Mouse (Mus musculus): ENCODE measurements around the gene Btnl1. TPM values are rescaled to one million over a fixed set of nuclear protein-coding genes. Genes with fewer than 3 reads are reported as not detected.

Btnl1 gene
- polyA plus RNA-seq, 1 experiment: not detected

DNA sequence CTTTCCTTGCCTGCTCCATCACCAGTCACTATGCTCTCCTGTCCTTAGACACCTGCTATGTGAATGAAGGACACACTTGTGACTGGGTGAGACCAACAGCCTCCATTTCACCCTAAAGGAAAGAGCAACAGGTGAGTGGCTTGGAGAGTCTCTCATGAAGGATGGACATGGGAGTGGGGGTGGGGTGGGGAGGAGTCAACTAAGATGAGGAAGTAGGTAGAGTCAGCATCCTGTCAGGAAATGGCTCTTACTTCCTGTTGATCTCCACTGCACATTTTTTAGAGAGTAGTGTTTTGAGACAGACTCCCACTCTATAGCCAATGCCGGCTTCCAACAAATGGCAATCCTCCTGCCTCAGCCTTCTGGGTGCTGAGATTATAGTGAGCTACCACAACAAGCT lies 22.0 kb upstream of the Btnl1 start:
- H3K4me1 ChIP-seq (ENCODE audit: control insufficient read depth, insufficient read depth, low read length): no peaks in the 10 kb centered on the region

DNA sequence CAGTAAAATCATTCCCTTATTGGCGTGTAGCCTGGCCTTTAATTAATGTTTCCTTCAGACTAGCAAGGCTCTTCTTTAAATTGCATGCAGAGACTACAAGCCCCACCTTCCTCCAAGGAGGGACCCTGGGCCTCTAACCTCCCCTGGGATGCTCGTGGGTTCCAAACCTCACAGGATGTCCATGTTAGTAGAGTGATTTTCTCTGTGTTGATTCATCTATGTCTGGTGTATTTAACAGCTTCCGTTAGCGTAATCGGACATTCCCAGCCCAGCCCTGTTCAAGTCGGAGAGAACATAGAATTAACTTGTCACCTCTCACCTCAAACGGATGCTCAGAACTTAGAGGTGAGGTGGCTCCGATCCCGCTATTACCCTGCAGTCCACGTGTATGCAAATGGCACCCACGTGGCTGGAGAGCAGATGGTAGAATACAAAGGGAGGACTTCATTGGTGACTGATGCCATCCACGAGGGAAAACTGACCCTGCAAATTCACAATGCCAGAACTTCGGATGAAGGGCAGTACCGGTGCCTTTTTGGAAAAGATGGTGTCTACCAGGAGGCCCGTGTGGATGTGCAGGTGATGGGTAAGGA lies 13.9 kb upstream of the Btnl1 start:
- no peak for TF ChIP-seq POLR2A (IDR thresholded peaks at IDR 0.05; ENCODE audit: low read depth, low read length)
- TF ChIP-seq CTCF (IDR thresholded peaks at IDR 0.05; ENCODE audit: borderline replicate concordance, insufficient read depth, low read length): no peak
- H3K4me3 ChIP-seq (ENCODE audit: insufficient read depth, low read length): no peak overlapping the region

More for the DNA sequence above, 22.0 kb upstream of the Btnl1 start:
- Histone ChIP-seq H3K27ac (ENCODE audit: insufficient read depth, low read length) (no peak overlapping the region), H3K4me3 (ENCODE audit: insufficient read depth, low read length) (no peak overlapping the region)
- TF ChIP-seq CTCF (IDR thresholded peaks at IDR 0.05; ENCODE audit: borderline replicate concordance, insufficient read depth, low read length) (no peak), POLR2A (IDR thresholded peaks at IDR 0.05; ENCODE audit: low read depth, low read length) (no peak)

DNA sequence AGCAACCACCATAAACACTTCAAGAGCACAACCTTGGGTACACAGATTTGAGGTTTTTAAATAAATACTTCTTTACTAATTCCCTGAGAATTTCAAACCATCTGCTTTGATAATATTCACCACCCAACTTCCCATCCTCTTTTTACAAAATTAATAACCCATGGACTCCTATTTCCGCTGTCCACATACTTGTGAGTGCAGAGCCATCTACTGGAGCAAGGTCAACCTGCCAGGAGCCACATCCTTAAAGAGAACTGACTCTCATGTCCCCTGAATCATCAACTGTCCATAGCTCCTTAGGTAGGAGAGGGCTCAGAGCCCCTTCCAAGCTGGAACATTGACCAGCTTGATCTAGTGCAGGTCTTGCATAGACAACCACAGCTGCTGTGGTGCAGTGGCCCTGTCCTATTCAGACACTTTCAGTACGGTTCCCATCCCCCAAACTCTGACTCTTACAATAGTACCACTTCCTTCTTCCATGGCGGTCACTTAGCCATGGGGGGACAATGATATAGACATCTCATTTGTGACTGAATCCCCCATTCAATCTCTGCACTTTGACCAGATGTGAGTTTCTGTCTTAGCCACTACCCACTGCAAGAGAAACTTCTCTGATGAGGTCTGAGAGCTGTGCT lies 13.1 kb upstream of the Btnl1 start:
- Histone ChIP-seq H3K4me3 (ENCODE audit: insufficient read depth, low read length) (no peak overlapping the region), H3K27ac (ENCODE audit: insufficient read depth, low read length) (no peak overlapping the region), H3K4me1 (ENCODE audit: control insufficient read depth, insufficient read depth, low read length) (no peaks in the 10 kb centered on the region)
- no peak for TF ChIP-seq CTCF (IDR thresholded peaks at IDR 0.05; ENCODE audit: borderline replicate concordance, insufficient read depth, low read length)
- TF ChIP-seq POLR2A (IDR thresholded peaks at IDR 0.05; ENCODE audit: low read depth, low read length): no peak

More for the DNA sequence above, 13.9 kb upstream of the Btnl1 start:
- no peak overlapping the region for H3K27ac ChIP-seq (ENCODE audit: insufficient read depth, low read length)
- no peaks in the 10 kb centered on the region for H3K4me1 ChIP-seq (ENCODE audit: control insufficient read depth, insufficient read depth, low read length)

DNA sequence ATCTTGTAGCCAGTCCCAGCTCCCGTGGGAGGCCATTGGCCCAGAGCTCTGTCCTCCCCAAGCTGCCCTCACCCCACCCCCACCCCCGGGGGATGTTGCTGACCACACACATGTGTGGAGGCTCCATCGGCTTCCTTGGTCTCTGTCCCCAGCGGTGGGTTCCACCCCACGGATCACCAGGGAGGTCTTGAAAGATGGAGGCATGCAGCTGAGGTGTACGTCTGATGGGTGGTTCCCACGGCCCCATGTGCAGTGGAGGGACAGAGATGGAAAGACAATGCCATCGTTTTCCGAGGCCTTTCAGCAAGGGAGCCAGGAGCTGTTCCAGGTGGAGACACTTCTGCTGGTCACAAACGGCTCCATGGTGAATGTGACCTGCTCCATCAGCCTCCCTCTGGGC lies 11.9 kb upstream of the Btnl1 start:
- TF ChIP-seq CTCF (IDR thresholded peaks at IDR 0.05; ENCODE audit: borderline replicate concordance, insufficient read depth, low read length): no peak
- TF ChIP-seq POLR2A (IDR thresholded peaks at IDR 0.05; ENCODE audit: low read depth, low read length): no peak
- H3K27ac ChIP-seq (ENCODE audit: insufficient read depth, low read length): no peak overlapping the region
- H3K4me3 ChIP-seq (ENCODE audit: insufficient read depth, low read length): no peak overlapping the region
- no peaks in the 10 kb centered on the region for H3K4me1 ChIP-seq (ENCODE audit: control insufficient read depth, insufficient read depth, low read length)

DNA sequence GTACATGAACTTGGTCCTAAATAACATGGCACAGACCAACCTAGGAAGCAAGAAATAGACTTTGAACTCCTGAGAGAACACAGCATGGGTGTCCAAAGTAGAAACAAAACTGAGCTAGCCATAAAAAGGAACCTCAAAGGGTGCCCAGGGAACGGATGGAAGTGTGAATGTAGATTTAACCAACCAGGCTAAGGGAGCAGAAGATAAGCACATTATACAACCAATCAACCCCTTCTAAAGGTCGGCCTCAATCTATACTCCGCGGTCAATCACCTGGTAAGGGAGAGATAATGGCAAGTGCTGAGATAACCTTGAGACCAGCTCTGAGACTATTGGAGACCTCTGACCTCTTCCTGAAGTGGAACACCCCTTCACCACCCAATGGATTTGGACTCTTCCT lies 6.4 kb upstream of the Btnl1 start:
- no peak for TF ChIP-seq CTCF (IDR thresholded peaks at IDR 0.05; ENCODE audit: borderline replicate concordance, insufficient read depth, low read length)
- TF ChIP-seq POLR2A (IDR thresholded peaks at IDR 0.05; ENCODE audit: low read depth, low read length): no peak
- no peak overlapping the region for H3K4me3 ChIP-seq (ENCODE audit: insufficient read depth, low read length)
- no peaks in the 10 kb centered on the region for H3K4me1 ChIP-seq (ENCODE audit: control insufficient read depth, insufficient read depth, low read length)
- no peak overlapping the region for H3K27ac ChIP-seq (ENCODE audit: insufficient read depth, low read length)

DNA sequence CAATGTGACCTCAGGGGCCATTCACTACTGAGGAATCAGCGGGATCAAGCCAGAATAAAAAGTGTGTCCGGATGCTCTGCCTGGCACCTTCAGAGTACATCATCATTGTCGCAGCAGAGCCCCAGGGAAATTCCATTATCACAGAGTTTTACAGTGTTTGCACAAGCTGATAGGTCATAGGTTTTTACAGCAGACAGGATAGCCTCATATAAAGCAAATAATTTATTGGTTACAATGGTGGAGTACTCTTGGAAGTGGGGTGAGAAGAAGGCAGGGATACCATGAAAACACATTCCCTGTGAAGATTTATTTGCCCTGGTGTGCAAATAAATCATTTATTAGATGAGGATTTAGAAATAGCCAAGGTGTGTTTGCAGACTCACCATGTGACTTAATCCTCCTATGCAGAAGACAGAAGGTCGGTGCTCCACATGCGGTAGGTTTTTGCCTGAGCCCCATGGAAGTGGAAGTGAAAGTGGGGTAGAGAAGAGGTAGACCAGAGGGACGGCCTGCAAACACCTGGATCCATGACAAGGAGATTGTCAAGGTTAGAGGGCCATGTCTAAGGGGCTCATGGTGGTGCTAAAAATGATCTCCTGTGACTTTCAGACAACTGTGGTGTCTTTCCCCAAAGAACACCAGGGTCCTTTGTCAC lies 3.8 kb upstream of the Btnl1 start:
- H3K27ac ChIP-seq (ENCODE audit: insufficient read depth, low read length): no peak overlapping the region
- no peaks in the 10 kb centered on the region for H3K4me1 ChIP-seq (ENCODE audit: control insufficient read depth, insufficient read depth, low read length)
- no peak overlapping the region for H3K4me3 ChIP-seq (ENCODE audit: insufficient read depth, low read length)
- TF ChIP-seq CTCF (IDR thresholded peaks at IDR 0.05; ENCODE audit: borderline replicate concordance, insufficient read depth, low read length) (no peak), POLR2A (IDR thresholded peaks at IDR 0.05; ENCODE audit: low read depth, low read length) (no peak)

DNA sequence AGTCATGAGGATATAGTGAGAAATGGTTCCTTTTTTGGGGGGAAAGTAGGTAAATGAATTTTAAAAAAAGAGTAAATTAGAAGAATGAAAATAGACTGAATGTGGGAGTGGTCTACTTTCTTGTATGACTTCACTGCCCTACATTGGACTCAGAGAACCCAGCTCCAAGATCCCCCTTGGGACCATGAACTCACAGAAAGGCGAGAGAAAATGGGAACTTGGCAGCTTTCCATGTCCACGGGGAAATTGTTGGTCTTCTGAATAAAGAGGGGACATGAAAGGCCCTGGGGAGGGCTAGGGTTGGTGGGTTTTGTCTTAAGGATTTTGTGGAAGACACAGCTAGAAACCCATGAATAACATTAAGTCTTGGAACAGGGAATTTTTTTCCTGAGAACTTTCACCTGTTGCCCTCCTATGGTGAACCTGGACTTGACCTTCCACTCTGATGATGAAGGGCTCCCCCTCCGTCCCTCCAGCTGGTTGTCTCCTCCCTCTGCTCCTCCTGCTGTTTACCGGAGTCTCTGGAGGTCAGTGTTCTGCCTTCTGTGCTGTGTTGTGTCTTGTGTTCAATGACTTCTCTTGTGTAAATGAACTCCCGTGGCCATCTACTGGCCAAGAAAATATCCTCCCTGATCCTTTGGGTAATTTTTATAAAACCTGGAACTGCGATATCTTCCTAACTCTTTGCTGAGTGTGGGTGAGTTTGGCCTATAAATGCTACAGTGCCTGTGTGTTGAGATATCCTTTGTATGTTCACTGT lies 698 bp downstream of the Btnl1 start:
- no peak overlapping the region for H3K4me3 ChIP-seq (ENCODE audit: insufficient read depth, low read length)
- no peaks in the 10 kb centered on the region for H3K4me1 ChIP-seq (ENCODE audit: control insufficient read depth, insufficient read depth, low read length)
- no peak overlapping the region for H3K27ac ChIP-seq (ENCODE audit: insufficient read depth, low read length)
- TF ChIP-seq CTCF (IDR thresholded peaks at IDR 0.05; ENCODE audit: borderline replicate concordance, insufficient read depth, low read length): no peak
- TF ChIP-seq POLR2A (IDR thresholded peaks at IDR 0.05; ENCODE audit: low read depth, low read length): no peak

DNA sequence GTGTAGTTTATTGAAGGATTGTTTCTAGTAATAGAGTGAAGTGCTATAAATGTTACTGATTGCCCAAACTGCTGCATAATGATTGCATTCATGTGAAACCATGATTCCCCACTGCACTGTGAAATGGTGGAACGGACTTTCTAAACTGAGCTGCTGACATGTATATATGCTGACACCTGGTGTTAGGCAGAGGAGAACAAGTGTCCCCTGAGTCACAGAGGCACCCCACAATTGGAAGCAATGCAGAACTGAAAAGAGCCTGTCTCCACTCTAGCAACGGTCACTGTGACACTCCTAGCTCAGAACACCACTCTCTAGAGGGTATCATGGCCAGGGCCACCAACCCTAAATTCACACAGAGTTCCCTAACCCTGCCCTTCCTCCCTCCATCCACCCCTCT lies 1.8 kb downstream of the Btnl1 start:
- TF ChIP-seq POLR2A (IDR thresholded peaks at IDR 0.05; ENCODE audit: low read depth, low read length) (no peak), CTCF (IDR thresholded peaks at IDR 0.05; ENCODE audit: borderline replicate concordance, insufficient read depth, low read length) (no peak)
- H3K4me3 ChIP-seq (ENCODE audit: insufficient read depth, low read length): no peak overlapping the region
- no peaks in the 10 kb centered on the region for H3K4me1 ChIP-seq (ENCODE audit: control insufficient read depth, insufficient read depth, low read length)
- no peak overlapping the region for H3K27ac ChIP-seq (ENCODE audit: insufficient read depth, low read length)

DNA sequence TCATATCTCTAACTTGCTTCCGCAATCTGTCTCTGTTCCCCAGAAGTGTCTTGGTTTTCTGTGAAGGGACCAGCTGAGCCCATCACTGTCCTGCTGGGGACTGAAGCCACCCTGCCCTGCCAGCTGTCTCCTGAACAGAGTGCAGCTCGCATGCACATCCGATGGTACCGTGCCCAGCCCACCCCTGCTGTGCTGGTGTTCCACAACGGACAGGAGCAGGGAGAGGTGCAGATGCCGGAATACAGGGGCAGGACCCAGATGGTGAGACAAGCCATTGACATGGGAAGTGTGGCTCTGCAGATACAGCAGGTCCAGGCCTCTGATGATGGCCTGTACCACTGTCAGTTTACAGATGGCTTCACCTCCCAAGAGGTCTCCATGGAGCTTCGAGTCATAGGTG lies 2.5 kb downstream of the Btnl1 start:
- no peak for TF ChIP-seq POLR2A (IDR thresholded peaks at IDR 0.05; ENCODE audit: low read depth, low read length)
- TF ChIP-seq CTCF (IDR thresholded peaks at IDR 0.05; ENCODE audit: borderline replicate concordance, insufficient read depth, low read length): no peak
- Histone ChIP-seq H3K4me3 (ENCODE audit: insufficient read depth, low read length) (no peak overlapping the region), H3K27ac (ENCODE audit: insufficient read depth, low read length) (no peak overlapping the region), H3K4me1 (ENCODE audit: control insufficient read depth, insufficient read depth, low read length) (no peaks in the 10 kb centered on the region)

All from embryonic fibroblast, embryonic 13.5 days (primary cell).